8 mouse cellular contexts compared by ENCODE assay signal in genomic region chr2:29193819-29194546, GRCm38 (mm10). TPM values are rescaled to one million over a fixed set of nuclear protein-coding genes. Genes with fewer than 3 reads are reported as not detected.
DNase-seq lines count a peak whose midpoint lies in the region; ATAC-seq and TF ChIP-seq lines count a peak whose summit lies in the region.

No protein-coding gene starts in this region.

- DNase-seq in cerebellum, adult 2 months = peak in 1 of 2 experiments; percentile 15
- no peak for DNase-seq in cerebellum, postnatal 4 days (ENCODE audit: low spot score in 2 of 2)
- DNase-seq in right cerebral cortex, postnatal 10 days (ENCODE audit: low spot score in 2 of 2) = peak; percentile 27 to 29
- no peak for DNase-seq in right cerebral cortex, adult 18-20 months
- DNase-seq in urinary bladder, postnatal 10 days (ENCODE audit: low spot score) = no peak
- no peak for DNase-seq in layer of hippocampus, postnatal 36 days

- WGBS in cerebellum, adult 2 months = 21% methylated on average over 16 of the region's 16 CpGs
- WGBS in limb, embryonic 12.5 days = 24% methylated on average over 16 of the region's 16 CpGs
- WGBS in stomach, embryonic 14.5 days = 26% methylated on average over 16 of the region's 16 CpGs

- H3K9me3 ChIP-seq in limb, embryonic 12.5 days = no peaks in the 10 kb centered on the region
- no peaks in the 10 kb centered on the region for H3K9me3 ChIP-seq in stomach, embryonic 14.5 days (ENCODE audit: control insufficient read depth, low read depth, low read length)

- H3K4me1 ChIP-seq in cerebellum, adult 2 months (ENCODE audit: control insufficient read depth, insufficient read depth, low read length) = no peaks in the 10 kb centered on the region
- peaks cover 10% of the 10 kb centered on the region for H3K4me1 ChIP-seq in limb, embryonic 12.5 days (replicated peaks)
- H3K4me1 ChIP-seq in stomach, embryonic 14.5 days (ENCODE audit: control insufficient read depth, insufficient read depth, low read length) = no peaks in the 10 kb centered on the region

- peak overlapping the region; percentile 29 for H3K4me3 ChIP-seq in cerebellum, adult 2 months (replicated peaks; ENCODE audit: insufficient read depth, low read depth, low read length)
- H3K4me3 ChIP-seq in limb, embryonic 12.5 days (replicated peaks) = peak overlapping the region; percentile 54
- peak overlapping the region; percentile 43 for H3K4me3 ChIP-seq in stomach, embryonic 14.5 days (ENCODE audit: low read depth, low read length)

- H3K9ac ChIP-seq in limb, embryonic 12.5 days (replicated peaks) = no peak overlapping the region; the same call in 1 of the 2 replicates
- no peak overlapping the region for H3K9ac ChIP-seq in stomach, embryonic 14.5 days (replicated peaks; ENCODE audit: low read depth, low read length)

- no peak for TF ChIP-seq CTCF in cerebellum, adult 2 months (IDR thresholded peaks at IDR 0.05; ENCODE audit: borderline replicate concordance, insufficient read depth, low read depth, low read length)

- no peaks in the 10 kb centered on the region for H3K27me3 ChIP-seq in cerebellum, adult 2 months (ENCODE audit: control insufficient read depth, insufficient read depth, low read length)
- H3K27me3 ChIP-seq in limb, embryonic 12.5 days = peaks cover 55% of the 10 kb centered on the region
- H3K27me3 ChIP-seq in stomach, embryonic 14.5 days (ENCODE audit: control insufficient read depth, insufficient read depth, low read length) = peaks cover 10% of the 10 kb centered on the region; the same call in 1 of the 2 replicates

- no peak for TF ChIP-seq POLR2A in cerebellum, adult 2 months (IDR thresholded peaks at IDR 0.05; ENCODE audit: borderline replicate concordance, insufficient read depth, low read length)

- no peaks in the 10 kb centered on the region for H3K36me3 ChIP-seq in limb, embryonic 12.5 days
- H3K36me3 ChIP-seq in stomach, embryonic 14.5 days (ENCODE audit: control insufficient read depth, insufficient read depth, low read length) = no peaks in the 10 kb centered on the region

- peak overlapping the region; percentile 99 for H3K4me2 ChIP-seq in limb, embryonic 12.5 days
- H3K4me2 ChIP-seq in stomach, embryonic 14.5 days (replicated peaks; ENCODE audit: low read depth, low read length) = peak overlapping the region; percentile 99

- no peak overlapping the region for H3K27ac ChIP-seq in cerebellum, adult 2 months (ENCODE audit: insufficient read depth, low read length)
- H3K27ac ChIP-seq in limb, embryonic 12.5 days = no peak overlapping the region
- H3K27ac ChIP-seq in stomach, embryonic 14.5 days (ENCODE audit: low read length) = no peak overlapping the region

- no peak for ATAC-seq in limb, embryonic 12.5 days (ENCODE audit: insufficient number of reproducible peaks, insufficient read depth, low FRiP score, low TSS enrichment, low read depth)
- ATAC-seq in stomach, embryonic 14.5 days (ENCODE audit: insufficient number of reproducible peaks, insufficient read depth, low FRiP score, low read depth) = no peak

RNA-seq across cellular contexts. Expression of gene Ntng2, which starts 58.8 kb away (rescaled TPM):
- polyA plus RNA-seq in cerebellum, adult 2 months (2012; rRNA removed) = 25.7 and 26.0 TPM in 2 replicates
- 0.22 and 0.55 TPM in 2 replicates for polyA plus RNA-seq in limb, embryonic 12.5 days (2016; fragmentation: Nextera tagmentation; extraction: Ambion mirVana)
- 0.43 and 0.49 TPM in 2 replicates for polyA plus RNA-seq in stomach, embryonic 14.5 days (2014; fragmentation: Nextera tagmentation; extraction: Ambion mirVana)
- 100 to 1,000 TPM; 100 to 101 TPM for total RNA-seq in layer of hippocampus, postnatal 36 days (2021)

Comparison
In these comparisons a context has a peak if more than half of its experiments do, and no peak if none do; other contexts are left out.
1. DNase-seq: peak in right cerebral cortex, postnatal 10 days (2 of 2); none in cerebellum, postnatal 4 days (0 of 2), right cerebral cortex, adult 18-20 months (single experiment), urinary bladder, postnatal 10 days (single experiment) and layer of hippocampus, postnatal 36 days (0 of 2).
2. RNA of gene Ntng2, which starts 58.8 kb away (polyA plus RNA-seq): 25.7 to 26.0 TPM in cerebellum, adult 2 months; 0.22 to 0.55 TPM in limb, embryonic 12.5 days and 0.43 to 0.49 TPM in stomach, embryonic 14.5 days; every median in the first group is over 10 times any median in the second.
3. Peak in every context shown above with its lines, with median percentiles within 50 percentile points of each other: H3K4me3 ChIP-seq.